Mouse (Mus musculus) inflammation-experienced regulatory T-cells (primary cell): ENCODE results near the gene Zdhhc23. TPM values are rescaled to one million over a fixed set of nuclear protein-coding genes. Genes with fewer than 3 reads are reported as not detected.

Experiments used
- polyA plus RNA-seq, 2 experiments: library from polyadenylated mRNA; unstranded; fragments of 100-300 nt; shearing (Covaris generic); gene quantifications; one replicate each; pipeline ENCODE4 v1.2.1; 2017

Gene Zdhhc23
- 1 to 10 TPM; 3.4 to 6.4 TPM for polyA plus RNA-seq

GRCm38 (mm10) chr16:43979328-43980109 lies at the start of gene Zdhhc23:
Gene Zdhhc23 (minus strand): TSS chr16:43979791.

GRCm38 (mm10) chr16:43926341-43926859 lies 53.2 kb downstream of the Zdhhc23 start, which contains the start of gene Qtrt2:
Gene Qtrt2 (minus strand): TSS chr16:43926809.

Other genes with a start within 250 kb of the Zdhhc23 start
- gene Drd3, start 225.8 kb downstream of the Zdhhc23 start, polyA plus RNA-seq, result not detected
- gene Ccdc191, start 90.0 kb downstream of the Zdhhc23 start, polyA plus RNA-seq, result 10 to 100 TPM; 13.9 to 21.3 TPM
- gene Qtrt2, start 53.0 kb downstream of the Zdhhc23 start, polyA plus RNA-seq, result 10 to 100 TPM; 15.6 to 20.2 TPM
- 1 to 10 TPM; 4.4 to 6.3 TPM for gene Gramd1c, start 83.6 kb upstream of the Zdhhc23 start, polyA plus RNA-seq
- gene Atp6v1a, start 159.9 kb upstream of the Zdhhc23 start, polyA plus RNA-seq, result 10 to 100 TPM; 22.5 to 22.6 TPM
- gene Naa50, start 160.0 kb upstream of the Zdhhc23 start, polyA plus RNA-seq, result 10 to 100 TPM; 61.4 to 71.3 TPM
- 1 to 10 TPM; 3.2 to 5.2 TPM for gene Usf3, start 193.5 kb upstream of the Zdhhc23 start, polyA plus RNA-seq